Mouse (Mus musculus): ENCODE data around the gene Lrrn4. TPM values are rescaled to one million over a fixed set of nuclear protein-coding genes. Genes with fewer than 3 reads are reported as not detected.

The Lrrn4 gene
- total and polyA plus RNA-seq, 3 experiments = not detected

Other genes starting within 250 kb of the Lrrn4 start
- gene Shld1, start 194.0 kb downstream of the Lrrn4 start, total RNA-seq (2012; rRNA removed) = 8.6 and 9.3 TPM in 2 replicates
- 11.6 and 12.6 TPM in 2 replicates for gene Shld1, start 194.0 kb downstream of the Lrrn4 start, total RNA-seq (2014; rRNA removed)
- 5.7 and 7.0 TPM in 2 replicates for gene Shld1, start 194.0 kb downstream of the Lrrn4 start, polyA plus RNA-seq (2012; ENCODE audit: insufficient read length, low read depth)
- 0.08 and 0.13 TPM in 2 replicates for gene Chgb, start 99.6 kb downstream of the Lrrn4 start, total RNA-seq (2012; rRNA removed)
- gene Chgb, start 99.6 kb downstream of the Lrrn4 start, total RNA-seq (2014; rRNA removed) = not detected in 2 replicates
- gene Chgb, start 99.6 kb downstream of the Lrrn4 start, polyA plus RNA-seq (2012; ENCODE audit: insufficient read length, low read depth) = 0.08 TPM in 1 of 2 replicates, not detected in the other
- 35.1 and 53.0 TPM in 2 replicates for gene Trmt6, start 64.8 kb downstream of the Lrrn4 start, total RNA-seq (2012; rRNA removed)
- 77.6 and 84.5 TPM in 2 replicates for gene Trmt6, start 64.8 kb downstream of the Lrrn4 start, total RNA-seq (2014; rRNA removed)
- 89.9 and 92.5 TPM in 2 replicates for gene Trmt6, start 64.8 kb downstream of the Lrrn4 start, polyA plus RNA-seq (2012; ENCODE audit: insufficient read length, low read depth)
- 22.1 and 24.7 TPM in 2 replicates for gene Mcm8, start 64.8 kb downstream of the Lrrn4 start, total RNA-seq (2012; rRNA removed)
- gene Mcm8, start 64.8 kb downstream of the Lrrn4 start, total RNA-seq (2014; rRNA removed) = 24.9 and 26.9 TPM in 2 replicates
- gene Mcm8, start 64.8 kb downstream of the Lrrn4 start, polyA plus RNA-seq (2012; ENCODE audit: insufficient read length, low read depth) = 24.6 and 25.1 TPM in 2 replicates
- 29.7 and 31.8 TPM in 2 replicates for gene Crls1, start 34.2 kb downstream of the Lrrn4 start, total RNA-seq (2012; rRNA removed)
- 105 and 109 TPM in 2 replicates for gene Crls1, start 34.2 kb downstream of the Lrrn4 start, total RNA-seq (2014; rRNA removed)
- 34.5 and 44.9 TPM in 2 replicates for gene Crls1, start 34.2 kb downstream of the Lrrn4 start, polyA plus RNA-seq (2012; ENCODE audit: insufficient read length, low read depth)
- not detected in 2 replicates for gene Fermt1, start 65.0 kb upstream of the Lrrn4 start, total RNA-seq (2012; rRNA removed)
- gene Fermt1, start 65.0 kb upstream of the Lrrn4 start, total RNA-seq (2014; rRNA removed) = not detected in 2 replicates
- not detected in 2 replicates for gene Fermt1, start 65.0 kb upstream of the Lrrn4 start, polyA plus RNA-seq (2012; ENCODE audit: insufficient read length, low read depth)

Data from CH12.LX (cell line).